Mouse (Mus musculus) CH12.LX (cell line): ENCODE data around the gene 1190005I06Rik.

ENCODE experiments used
- CTCF ChIP-seq, 2 experiments: IDR thresholded peaks in 1 of 2; conservative IDR thresholded peaks in 1 of 2; 2 replicates each; pipeline ENCODE4 v1.5.1; 2011 to 2012; ENCODE audit warnings: low read depth in 2 of 2, low read length in 2 of 2, improper control_type of control experiment in 1 of 2, inconsistent platforms in 1 of 2, mild to moderate bottlenecking in 1 of 2, moderate library complexity in 1 of 2
- EP300 ChIP-seq: IDR thresholded peaks from 2 replicates; pipeline ENCODE4 v1.6.1; 2011; ENCODE audit warnings: low read length, improper control_type of control experiment
- POLR2A ChIP-seq: IDR thresholded peaks from 2 replicates; pipeline ENCODE4 v1.6.1; 2011; ENCODE audit warnings: low read depth, mild to moderate bottlenecking, improper control_type of control experiment, low read length
- SIN3A ChIP-seq: IDR thresholded peaks from 2 replicates; pipeline ENCODE4 v1.6.1; 2012; ENCODE audit warnings: low read length, improper control_type of control experiment, inconsistent platforms
- TBP ChIP-seq: conservative IDR thresholded peaks from 2 replicates; pipeline ENCODE4 v1.6.1; 2011; ENCODE audit warnings: low read depth, low read length, improper control_type of control experiment

GRCm38 (mm10) chr8:120619235-120620180, 27.9 kb downstream of the 1190005I06Rik start:
- TF ChIP-seq POLR2A, result no peak
- TF ChIP-seq TBP, result no peak
- TF ChIP-seq EP300, result no peak
- TF ChIP-seq CTCF (conservative IDR thresholded peaks at IDR 0.05 in 1 of 2, IDR thresholded peaks at IDR 0.05 in 1 of 2; ENCODE audit: low read depth in 2 of 2, low read length in 2 of 2), result no peak
- TF ChIP-seq SIN3A, result no peak
